Mouse (Mus musculus) forebrain, embryonic 12.5 days (tissue): ENCODE measurements around the gene Nfix. TPM values are rescaled to one million over a fixed set of nuclear protein-coding genes. Genes with fewer than 3 reads are reported as not detected.

Experiments used
- ATAC-seq: fragments of 200-750 bp; cut with Nextera tagmentation; 2 replicates; pipeline ENCODE4 v1.8.0; 2017; ENCODE audit warnings: moderate TSS enrichment; ENCODE audit not compliant: low FRiP score
- H3K27ac ChIP-seq: fragments of 300-500 bp; sonication (generic); 2 replicates; pipeline ENCODE4 v1.5.1; 2016; ENCODE audit warnings: mild to moderate bottlenecking
- H3K27me3 ChIP-seq: fragments of 300-500 bp; sonication (generic); 2 replicates; pipeline ENCODE4 v1.6.1; 2016; ENCODE audit warnings: mild to moderate bottlenecking
- H3K36me3 ChIP-seq: fragments of 300-500 bp; sonication (generic); replicated peaks from 2 replicates; pipeline ENCODE4 v1.6.1; 2016; ENCODE audit warnings: mild to moderate bottlenecking
- H3K4me1 ChIP-seq: fragments of 300-500 bp; sonication (generic); 2 replicates; pipeline ENCODE4 v1.6.1; 2016
- H3K4me2 ChIP-seq: fragments of 300-500 bp; sonication (generic); 2 replicates; pipeline ENCODE4 v1.6.1; 2016; ENCODE audit warnings: mild to moderate bottlenecking, moderate library complexity
- H3K4me3 ChIP-seq: fragments of 300-500 bp; sonication (generic); replicated peaks from 2 replicates; pipeline ENCODE4 v1.5.1; 2016; ENCODE audit warnings: mild to moderate bottlenecking
- H3K9ac ChIP-seq: fragments of 300-500 bp; sonication (generic); 2 replicates; pipeline ENCODE4 v1.6.1; 2016; ENCODE audit warnings: mild to moderate bottlenecking
- H3K9me3 ChIP-seq: fragments of 300-500 bp; sonication (generic); 2 replicates; pipeline ENCODE4 v1.6.1; 2016
- WGBS: fragments of 180-500 bp; shearing (Covaris S2); methylation state at CpG from one replicate; pipeline ENCODE4 v1.1.7; 2016; 5-methylcytosine and 5-hydroxymethylcytosine counted together
- polyA plus RNA-seq: library from polyadenylated mRNA; unstranded; fragments of >200 nt; fragmentation: Nextera tagmentation; extraction: Ambion mirVana; gene quantifications from 2 replicates; pipeline ENCODE4 v1.2.1, GENCODE M21; 2016

Nfix gene
- polyA plus RNA-seq, 1 experiment from 2014 or later, result 31.9 TPM

GRCm38 (mm10) chr8:84789345-84789744, 10.8 kb downstream of the Nfix start:
- H3K4me1 ChIP-seq, result peaks cover 49% of the 10 kb centered on the region
- H3K36me3 ChIP-seq, result no peaks in the 10 kb centered on the region
- no peak overlapping the region for H3K9ac ChIP-seq
- no peaks in the 10 kb centered on the region for H3K9me3 ChIP-seq
- no peak for ATAC-seq
- H3K4me3 ChIP-seq, result no peak overlapping the region
- H3K27ac ChIP-seq, result no peak overlapping the region
- WGBS, result 30% methylated on average over 5 of the region's 5 CpGs
- H3K27me3 ChIP-seq, result peaks cover 100% of the 10 kb centered on the region
- H3K4me2 ChIP-seq, result 0 out of 2 replicates have a peak overlapping the region, but pooled peaks have one; percentile 6

- H3K4me3 ChIP-seq, result no peak overlapping the region
- H3K4me1 ChIP-seq, result peaks cover 49% of the 10 kb centered on the region
- no peaks in the 10 kb centered on the region for H3K9me3 ChIP-seq
- H3K4me2 ChIP-seq, result no peak overlapping the region
- no peak for ATAC-seq
- peaks cover 100% of the 10 kb centered on the region for H3K27me3 ChIP-seq
- H3K36me3 ChIP-seq, result no peaks in the 10 kb centered on the region
- H3K27ac ChIP-seq, result no peak overlapping the region
- WGBS, result 9% methylated on average over 11 of the region's 11 CpGs
- no peak overlapping the region for H3K9ac ChIP-seq
These were observed 11.2 kb downstream of the Nfix start for GRCm38 (mm10) chr8:84788896-84789295.

DNA sequence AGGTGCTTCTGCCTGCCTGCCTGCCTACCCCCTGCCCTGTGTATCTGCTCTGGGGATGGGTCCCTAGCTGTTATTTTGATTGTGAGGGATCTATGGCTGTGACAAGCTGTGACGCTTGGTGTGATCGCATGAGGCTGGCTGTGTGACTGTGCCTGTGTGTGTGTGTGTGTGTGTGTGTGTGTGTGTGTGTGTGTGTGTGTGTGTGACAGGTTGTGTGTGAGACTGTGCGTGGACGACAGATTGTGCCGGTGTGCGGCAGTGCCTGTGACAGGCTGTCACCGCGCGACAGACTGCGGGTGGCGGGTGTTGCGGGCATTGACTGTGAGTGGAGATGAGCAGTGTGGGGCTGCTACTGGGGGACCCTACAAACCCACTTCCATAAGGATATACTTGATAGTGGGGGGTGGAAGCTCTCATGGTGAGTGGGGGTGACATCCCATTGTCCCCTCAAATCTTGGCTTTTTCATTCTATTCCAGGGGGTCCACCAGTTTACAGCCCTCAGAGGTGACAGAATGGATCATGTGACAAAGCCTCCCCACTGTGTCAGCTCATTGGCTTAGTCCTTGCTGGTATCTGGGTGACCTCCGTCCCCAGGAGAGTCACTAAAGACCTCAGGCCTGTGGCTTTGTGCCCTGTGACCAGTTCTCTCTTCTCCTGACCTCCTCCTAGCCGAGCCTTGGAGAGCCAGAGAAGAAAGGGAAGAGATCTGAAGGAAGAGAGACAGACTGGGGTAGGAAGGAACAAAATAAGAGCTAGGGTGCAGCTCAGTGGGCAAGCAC, 12.4 kb downstream of the Nfix start:
- H3K4me2 ChIP-seq, result no peak overlapping the region
- no peaks in the 10 kb centered on the region for H3K36me3 ChIP-seq
- no peak overlapping the region for H3K9ac ChIP-seq

DNA sequence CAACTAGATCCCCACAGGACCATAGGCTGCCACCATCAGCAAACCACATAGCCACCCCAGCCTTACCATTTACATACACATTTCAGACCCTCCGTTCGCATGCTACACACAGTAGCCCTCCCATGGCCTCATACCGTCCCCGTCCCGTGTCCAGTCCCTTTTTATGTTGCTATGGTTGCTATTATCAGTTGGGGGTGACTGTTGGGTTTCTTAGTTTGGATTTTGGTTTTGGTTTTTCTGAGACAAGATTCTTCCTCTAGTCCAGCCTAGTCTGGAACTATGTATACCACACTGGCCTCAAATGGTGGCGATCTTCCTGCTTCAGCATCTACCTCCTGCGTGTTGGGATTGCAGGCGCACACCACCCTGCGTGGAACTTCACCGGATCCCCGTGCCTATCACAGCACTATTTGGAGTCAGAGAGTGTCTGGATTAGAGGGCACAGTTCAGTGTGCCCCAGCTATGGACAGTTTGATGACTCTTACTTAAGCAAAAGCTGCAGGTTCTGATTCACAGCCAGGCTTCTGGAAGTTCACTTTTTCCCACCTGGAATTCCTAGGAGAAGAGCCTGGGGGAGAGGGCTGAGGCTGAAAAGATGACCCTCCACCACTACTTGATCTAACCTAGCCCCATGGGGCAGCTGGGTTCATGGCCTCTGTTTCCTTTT, 13.2 kb downstream of the Nfix start:
- no peak overlapping the region for H3K27ac ChIP-seq
- H3K4me3 ChIP-seq, result no peak overlapping the region
- peaks cover 100% of the 10 kb centered on the region for H3K27me3 ChIP-seq
- H3K4me1 ChIP-seq, result peaks cover 50% of the 10 kb centered on the region
- H3K4me2 ChIP-seq, result no peak overlapping the region
- H3K9me3 ChIP-seq, result no peaks in the 10 kb centered on the region
- H3K36me3 ChIP-seq, result no peaks in the 10 kb centered on the region
- 3% methylated on average over 11 of the region's 11 CpGs for WGBS
- H3K9ac ChIP-seq, result no peak overlapping the region
- no peak for ATAC-seq

More for the DNA sequence above, 12.4 kb downstream of the Nfix start:
- ATAC-seq, result no peak
- H3K4me3 ChIP-seq, result no peak overlapping the region
- 4% methylated on average over 12 of the region's 14 CpGs for WGBS
- no peaks in the 10 kb centered on the region for H3K9me3 ChIP-seq
- no peak overlapping the region for H3K27ac ChIP-seq
- peaks cover 100% of the 10 kb centered on the region for H3K27me3 ChIP-seq
- peaks cover 48% of the 10 kb centered on the region for H3K4me1 ChIP-seq

GRCm38 (mm10) chr8:84785756-84786677, 14.1 kb downstream of the Nfix start:
- Histone ChIP-seq H3K4me1 (peaks cover 56% of the 10 kb centered on the region), H3K4me2 (peak overlapping the region; percentile 31), H3K36me3 (no peaks in the 10 kb centered on the region), H3K9ac (peak overlapping the region; percentile 29), H3K9me3 (no peaks in the 10 kb centered on the region), H3K4me3 (peak overlapping the region; percentile 15), H3K27ac (peak overlapping the region; percentile 8; the same call in 1 of the 2 replicates), H3K27me3 (peaks cover 100% of the 10 kb centered on the region)
- 3% methylated on average over 38 of the region's 38 CpGs for WGBS
- no peak for ATAC-seq

DNA sequence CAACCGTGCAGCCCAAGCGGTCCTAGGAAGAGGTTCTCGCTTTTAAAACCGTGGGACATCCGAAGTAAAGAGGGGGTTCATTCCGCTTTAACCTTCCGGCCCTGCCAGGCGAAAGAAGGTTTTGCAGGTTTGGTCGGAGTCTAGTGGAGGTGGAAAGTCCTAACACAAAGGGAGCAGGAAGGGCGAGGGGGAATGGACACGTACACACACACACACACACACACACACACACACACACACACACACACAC, 14.7 kb downstream of the Nfix start:
- H3K4me3 ChIP-seq, result no peak overlapping the region; the same call in 1 of the 2 replicates
- ATAC-seq, result no peak
- H3K4me1 ChIP-seq, result peaks cover 53% of the 10 kb centered on the region
- 1% methylated on average over 11 of the region's 11 CpGs for WGBS
- peak overlapping the region; percentile 29; the same call in 1 of the 2 replicates for H3K9ac ChIP-seq
- peak overlapping the region; percentile 26; the same call in 1 of the 2 replicates for H3K4me2 ChIP-seq
- H3K27me3 ChIP-seq, result peaks cover 100% of the 10 kb centered on the region
- no peaks in the 10 kb centered on the region for H3K9me3 ChIP-seq
- H3K36me3 ChIP-seq, result no peaks in the 10 kb centered on the region
- H3K27ac ChIP-seq, result no peak overlapping the region

DNA sequence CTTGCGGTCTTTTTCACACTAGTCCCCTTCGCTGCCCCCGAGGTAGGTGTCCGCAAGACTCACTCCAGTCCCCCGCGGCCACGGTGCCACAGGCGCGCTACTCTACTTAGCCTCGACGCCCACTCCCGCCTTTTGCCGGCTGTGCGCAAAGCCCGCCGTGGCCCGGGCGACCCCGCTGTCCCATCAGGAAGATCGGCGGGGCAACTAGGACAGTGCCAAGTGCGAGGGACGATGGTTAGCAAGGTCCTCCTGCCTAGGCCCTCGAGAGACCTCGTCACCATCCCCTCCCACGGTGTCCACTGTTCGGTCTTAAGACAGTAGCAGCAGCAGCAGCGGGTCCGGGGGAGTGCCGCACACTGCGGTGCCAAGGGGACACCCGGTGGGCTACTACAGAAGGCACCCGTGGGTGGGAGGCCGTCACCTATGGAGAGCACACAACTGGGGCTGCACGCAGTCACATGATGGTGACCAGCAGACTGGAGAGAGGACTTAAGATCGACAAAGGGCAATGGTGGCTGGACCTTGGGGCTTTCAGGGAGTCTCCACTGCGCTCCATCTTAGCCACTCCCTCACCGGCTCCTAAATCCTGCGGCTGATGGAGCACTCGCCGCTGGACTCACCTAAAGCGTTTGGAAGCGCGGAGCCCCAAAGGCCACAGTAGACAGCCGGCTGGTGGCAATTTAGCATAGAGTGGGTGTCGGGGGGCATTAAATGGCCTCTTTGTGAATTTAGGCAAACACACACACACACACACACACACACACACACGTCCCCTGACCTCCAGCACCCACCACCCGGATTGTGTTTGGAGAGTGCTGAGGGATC, 15.3 kb downstream of the Nfix start:
- no peaks in the 10 kb centered on the region for H3K36me3 ChIP-seq
- WGBS, result 1% methylated on average over 48 of the region's 48 CpGs
- no peaks in the 10 kb centered on the region for H3K9me3 ChIP-seq
- peaks cover 100% of the 10 kb centered on the region for H3K27me3 ChIP-seq
- peak overlapping the region; percentile 33; the same call in 1 of the 2 replicates for H3K9ac ChIP-seq
- H3K4me1 ChIP-seq, result peaks cover 50% of the 10 kb centered on the region
- no peak for ATAC-seq
- no peak overlapping the region for H3K27ac ChIP-seq
- peak overlapping the region; percentile 6 for H3K4me3 ChIP-seq
- peak overlapping the region; percentile 26 for H3K4me2 ChIP-seq

GRCm38 (mm10) chr8:84783919-84784581, 16.1 kb downstream of the Nfix start:
- H3K27me3 ChIP-seq, result peaks cover 100% of the 10 kb centered on the region
- H3K4me2 ChIP-seq, result peak overlapping the region; percentile 26
- peak overlapping the region; percentile 33; the same call in 1 of the 2 replicates for H3K9ac ChIP-seq
- H3K4me1 ChIP-seq, result peaks cover 50% of the 10 kb centered on the region
- 1% methylated on average over 33 of the region's 33 CpGs for WGBS
- H3K9me3 ChIP-seq, result no peaks in the 10 kb centered on the region
- no peaks in the 10 kb centered on the region for H3K36me3 ChIP-seq
- H3K27ac ChIP-seq, result no peak overlapping the region
- peak overlapping the region; percentile 6; the same call in 1 of the 2 replicates for H3K4me3 ChIP-seq
- no peak for ATAC-seq

DNA sequence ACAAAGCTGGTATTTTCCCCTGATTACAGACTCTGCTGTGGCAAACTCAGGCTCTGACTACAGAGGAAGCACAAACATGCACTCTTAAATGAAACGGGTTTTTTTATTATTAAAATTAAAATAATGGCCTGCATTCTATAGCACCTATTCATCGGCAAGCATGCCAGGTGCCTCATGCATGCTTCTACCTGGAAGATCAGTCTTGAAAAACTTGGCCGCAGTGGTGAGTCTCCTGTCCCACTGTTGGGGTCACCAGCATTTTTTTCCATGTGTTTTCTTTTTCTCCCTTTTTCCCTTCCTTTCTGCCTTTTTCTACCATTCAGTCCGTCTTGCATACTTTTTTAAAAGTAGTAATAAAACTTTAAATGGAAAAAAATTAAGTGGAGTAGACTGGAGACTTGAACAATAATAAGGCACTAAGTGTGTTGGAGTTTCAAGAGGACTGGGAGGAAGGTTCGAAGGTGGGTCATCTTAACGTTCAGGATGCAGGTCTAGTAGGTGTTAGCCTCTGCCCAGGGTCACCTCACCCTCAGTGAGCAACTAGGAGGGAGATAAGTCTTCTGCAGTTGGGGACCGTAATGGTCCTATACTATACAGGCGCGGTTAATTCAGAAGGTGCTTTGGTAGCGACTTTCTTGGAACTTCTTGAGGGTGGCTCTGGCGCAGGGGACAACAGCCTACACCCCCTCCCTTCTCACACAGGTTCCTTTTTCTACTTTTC, 16.8 kb downstream of the Nfix start:
- H3K27me3 ChIP-seq, result peaks cover 100% of the 10 kb centered on the region
- no peak for ATAC-seq
- WGBS, result 5% methylated on average over 11 of the region's 11 CpGs
- peaks cover 54% of the 10 kb centered on the region for H3K4me1 ChIP-seq
- H3K4me3 ChIP-seq, result no peak overlapping the region
- H3K36me3 ChIP-seq, result no peaks in the 10 kb centered on the region
- no peak overlapping the region for H3K4me2 ChIP-seq
- H3K27ac ChIP-seq, result no peak overlapping the region
- no peaks in the 10 kb centered on the region for H3K9me3 ChIP-seq
- no peak overlapping the region for H3K9ac ChIP-seq

GRCm38 (mm10) chr8:84782680-84783079, 17.5 kb downstream of the Nfix start:
- Histone ChIP-seq H3K36me3 (no peaks in the 10 kb centered on the region), H3K27me3 (peaks cover 100% of the 10 kb centered on the region), H3K4me3 (no peak overlapping the region), H3K9ac (no peak overlapping the region), H3K4me2 (no peak overlapping the region), H3K27ac (no peak overlapping the region), H3K9me3 (no peaks in the 10 kb centered on the region), H3K4me1 (peaks cover 57% of the 10 kb centered on the region)
- no peak for ATAC-seq
- 7% methylated on average over 10 of the region's 10 CpGs for WGBS
